Mouse (Mus musculus) heart, adult 18-20 months (tissue): Measurements from ENCODE around the gene Acyp1. TPM values are rescaled to one million over a fixed set of nuclear protein-coding genes. Genes with fewer than 3 reads are reported as not detected.

ENCODE experiments used
- DNase-seq, 2 experiments: peaks; one replicate each; pipeline ENCODE4 v3.0.0; 2021 to 2022; ENCODE audit warnings: mixed read lengths in 1 of 2
- microRNA-seq, 2 experiments: library from miRNA; unstranded; fragments of <30 nt; microRNA quantifications; one replicate each; pipeline ENCODE4 v1.2.0; 2022
- total RNA-seq, 2 experiments: library from RNA; stranded (reverse); gene quantifications; 2 replicates each; pipeline ENCODE4 v1.2.3; 2021

Gene Acyp1
- total RNA-seq, 2 experiments from 2014 or later, result 20.5 to 25.2 TPM

DNA sequence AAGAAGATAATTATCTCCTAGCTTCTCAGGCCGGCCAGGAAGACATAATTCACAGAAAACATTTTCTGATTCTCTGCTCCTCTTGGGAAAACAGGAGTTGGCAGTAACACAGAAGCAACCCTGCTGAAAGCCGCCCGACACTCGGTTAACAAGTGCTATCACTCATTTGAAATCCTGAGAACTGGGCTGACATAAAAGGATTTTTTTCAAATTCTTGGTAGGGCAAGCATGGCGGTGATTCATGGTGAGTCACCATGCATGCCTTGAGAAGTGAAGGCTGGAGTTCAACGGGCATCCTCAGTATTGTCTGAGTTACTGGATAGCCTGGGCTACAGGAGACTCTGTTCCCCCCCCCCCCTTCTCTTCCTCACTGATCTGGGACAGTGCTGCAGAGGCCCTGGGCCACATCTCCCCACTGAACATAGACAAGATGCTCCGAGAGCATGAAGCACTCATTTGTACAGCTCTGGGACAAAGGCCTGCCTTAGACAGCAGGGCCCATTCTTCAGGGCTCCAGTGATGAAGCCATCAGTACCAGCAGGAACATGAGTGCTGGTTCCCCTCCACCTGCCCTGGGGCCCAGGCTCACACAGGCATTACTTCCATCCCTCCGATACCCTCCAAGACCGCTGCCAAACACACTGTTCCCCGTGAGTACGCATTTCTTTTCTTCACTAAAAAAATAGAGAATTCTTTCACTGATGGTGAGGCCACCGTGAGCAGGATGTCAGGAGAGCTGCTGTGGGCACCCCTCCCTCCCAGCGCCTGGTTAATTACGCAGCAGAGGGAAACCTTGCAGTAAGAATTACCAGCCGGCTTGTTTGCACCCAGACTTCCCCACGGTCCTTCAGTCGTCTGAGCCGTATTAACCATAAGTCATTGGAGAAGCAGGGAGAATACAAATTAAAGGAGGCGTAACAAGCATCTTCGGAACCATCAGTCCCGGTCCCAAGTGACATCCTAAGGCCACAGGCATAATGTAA, 54.6 kb downstream of the Acyp1 start:
- no peak for DNase-seq

DNA sequence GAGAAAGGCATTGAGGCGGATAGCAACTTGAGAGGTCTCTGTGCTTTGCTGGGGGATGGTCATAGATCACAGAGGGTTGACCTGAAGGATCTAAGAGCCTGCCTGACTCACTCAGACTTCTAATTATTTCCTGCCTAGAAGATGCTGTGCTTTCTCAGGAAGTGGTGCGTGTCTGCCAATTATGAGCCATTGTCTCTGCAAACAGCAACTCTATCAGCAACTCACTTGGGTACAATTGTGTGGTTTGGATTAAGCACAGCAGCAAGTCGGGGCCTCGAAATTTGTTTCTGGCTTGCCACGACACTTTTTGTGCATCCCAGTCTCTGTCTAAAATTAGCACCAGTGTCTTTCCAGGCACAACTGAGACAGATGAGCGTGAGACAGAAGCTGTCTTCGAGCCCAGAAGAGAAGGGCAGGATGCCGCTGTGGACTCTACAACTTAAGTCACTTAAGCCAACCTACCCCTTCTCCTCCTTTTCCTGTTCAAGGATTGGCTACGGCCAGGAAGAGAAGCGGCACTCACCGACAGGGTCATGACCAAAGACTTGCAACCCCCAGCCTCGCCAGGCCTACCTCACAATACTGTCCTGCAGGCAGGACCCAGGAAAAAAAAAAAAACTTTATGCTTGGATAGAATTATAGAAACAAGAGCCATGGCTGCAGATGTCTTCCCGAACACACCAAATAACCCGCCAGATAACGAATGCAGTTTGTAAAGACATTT, 60.2 kb downstream of the Acyp1 start:
- peak; percentile 20 to 29 for DNase-seq

- DNase-seq, result no peak
These were observed 61.0 kb downstream of the Acyp1 start for GRCm38 (mm10) chr12:85227227-85227626.

Small RNA genes within 50 kb of the gene (microRNA-seq; reads per million reads assigned to microRNA genes)
- 0 to 0.27 reads per million in 2 experiments for gene Mir6938

Other genes with a start within 250 kb of the Acyp1 start
- 1 to 10 TPM; 1.5 to 2.6 TPM for gene Prox2, start 177.7 kb downstream of the Acyp1 start, total RNA-seq
- 100 to 1,000 TPM; 759 to 769 TPM for gene Dlst, start 177.6 kb downstream of the Acyp1 start, total RNA-seq
- 1 to 10 TPM; 1.4 to 2.1 TPM for gene Rps6kl1, start 137.2 kb downstream of the Acyp1 start, total RNA-seq
- gene Pgf, start 110.6 kb downstream of the Acyp1 start, total RNA-seq, result 1 to 10 TPM; 3.8 to 5.3 TPM
- 10 to 100 TPM; 43.5 to 48.3 TPM for gene Eif2b2, start 69.0 kb downstream of the Acyp1 start, total RNA-seq
- gene Mlh3, start 17.8 kb downstream of the Acyp1 start, total RNA-seq, result 1 to 10 TPM; 7.9 to 9.5 TPM
- gene Zc2hc1c, start 153 bp upstream of the Acyp1 start, total RNA-seq, result 1 to 10 TPM; 1.7 to 2.3 TPM
- gene Nek9, start 50.9 kb upstream of the Acyp1 start, total RNA-seq, result 100 to 1,000 TPM; 119 to 125 TPM
- 100 to 1,000 TPM; 168 to 175 TPM for gene Tmed10, start 86.4 kb upstream of the Acyp1 start, total RNA-seq
- 1 to 10 TPM; 2.1 to 5.4 TPM for gene Fos, start 185.5 kb upstream of the Acyp1 start, total RNA-seq